Mouse (Mus musculus) heart, embryonic 12.5 days (tissue): ENCODE results near the gene Vwa1. TPM values are rescaled to one million over a fixed set of nuclear protein-coding genes. Genes with fewer than 3 reads are reported as not detected.
"Not testable (repeated sequence)": the region's sequence is repeated elsewhere in the genome, so short reads cannot be mapped to it uniquely, and the experiment has no call there.

Source experiments
- ATAC-seq: fragments of 200-750 bp; cut with Nextera tagmentation; 2 replicates; pipeline ENCODE4 v1.8.0; 2017; ENCODE audit warnings: moderate TSS enrichment, moderate library complexity; ENCODE audit not compliant: insufficient number of reproducible peaks, low FRiP score
- H3K27ac ChIP-seq: fragments of 300-500 bp; sonication (generic); 2 replicates; pipeline ENCODE4 v1.5.1; 2016; ENCODE audit warnings: mild to moderate bottlenecking, moderate library complexity; ENCODE audit not compliant: poor library complexity, severe bottlenecking
- H3K27me3 ChIP-seq: fragments of 300-500 bp; sonication (generic); replicated peaks from 2 replicates; pipeline ENCODE4 v1.6.1; 2016; ENCODE audit warnings: mild to moderate bottlenecking, moderate library complexity
- H3K36me3 ChIP-seq: fragments of 300-500 bp; sonication (generic); 2 replicates; pipeline ENCODE4 v1.6.1; 2016; ENCODE audit warnings: mild to moderate bottlenecking, moderate library complexity
- H3K4me1 ChIP-seq: fragments of 300-500 bp; sonication (generic); replicated peaks from 2 replicates; pipeline ENCODE4 v1.6.1; 2016; ENCODE audit warnings: mild to moderate bottlenecking
- H3K4me2 ChIP-seq: fragments of 300-500 bp; sonication (generic); 2 replicates; pipeline ENCODE4 v1.6.1; 2016; ENCODE audit warnings: mild to moderate bottlenecking, moderate library complexity
- H3K4me3 ChIP-seq: fragments of 300-500 bp; sonication (generic); 2 replicates; pipeline ENCODE4 v1.5.1; 2016; ENCODE audit warnings: mild to moderate bottlenecking
- H3K9ac ChIP-seq: fragments of 300-500 bp; sonication (generic); 2 replicates; pipeline ENCODE4 v1.6.1; 2016; ENCODE audit warnings: mild to moderate bottlenecking, moderate library complexity
- H3K9me3 ChIP-seq: fragments of 300-500 bp; sonication (generic); replicated peaks from 2 replicates; pipeline ENCODE4 v1.6.1; 2016; ENCODE audit warnings: mild to moderate bottlenecking, moderate library complexity
- WGBS: fragments of 180-500 bp; shearing (Covaris S2); methylation state at CpG from one replicate; pipeline ENCODE4 v1.1.7; 2016; 5-methylcytosine and 5-hydroxymethylcytosine counted together
- polyA plus RNA-seq: library from polyadenylated mRNA; unstranded; fragments of >200 nt; fragmentation: Nextera tagmentation; extraction: Ambion mirVana; gene quantifications from 2 replicates; pipeline ENCODE4 v1.2.1, GENCODE M21; 2016

Gene Vwa1
- polyA plus RNA-seq, 1 experiment from 2014 or later, result 1.7 TPM

DNA sequence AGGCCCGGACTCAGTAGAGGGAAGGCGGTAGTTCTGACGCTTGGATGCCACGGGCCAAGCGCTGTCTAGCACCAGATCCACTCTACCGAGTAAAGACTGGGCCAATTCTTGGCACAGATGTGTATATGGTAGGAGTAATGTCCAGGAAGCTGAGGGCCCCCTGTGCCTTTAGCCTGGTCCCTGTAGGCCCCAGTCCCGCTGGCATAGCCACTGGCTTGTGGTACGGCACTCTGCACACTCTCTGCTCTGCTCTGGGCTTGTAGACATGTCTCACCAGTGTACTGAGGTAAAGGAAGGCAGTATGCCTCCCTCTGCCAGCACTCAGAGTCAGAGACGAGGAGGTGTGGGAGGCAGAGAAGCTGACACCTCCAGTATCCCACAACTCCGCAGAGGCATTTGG is 33.8 kb downstream of the Vwa1 start:
- H3K4me3 ChIP-seq, H3K4me2 ChIP-seq, ATAC-seq, H3K27ac ChIP-seq, H3K9me3 ChIP-seq, H3K9ac ChIP-seq, H3K27me3 ChIP-seq: not testable (repeated sequence)
- 84% methylated on average over 10 of the region's 10 CpGs for WGBS
- Histone ChIP-seq H3K36me3 (peaks cover 74% of the 10 kb centered on the region), H3K4me1 (peaks cover 17% of the 10 kb centered on the region)

DNA sequence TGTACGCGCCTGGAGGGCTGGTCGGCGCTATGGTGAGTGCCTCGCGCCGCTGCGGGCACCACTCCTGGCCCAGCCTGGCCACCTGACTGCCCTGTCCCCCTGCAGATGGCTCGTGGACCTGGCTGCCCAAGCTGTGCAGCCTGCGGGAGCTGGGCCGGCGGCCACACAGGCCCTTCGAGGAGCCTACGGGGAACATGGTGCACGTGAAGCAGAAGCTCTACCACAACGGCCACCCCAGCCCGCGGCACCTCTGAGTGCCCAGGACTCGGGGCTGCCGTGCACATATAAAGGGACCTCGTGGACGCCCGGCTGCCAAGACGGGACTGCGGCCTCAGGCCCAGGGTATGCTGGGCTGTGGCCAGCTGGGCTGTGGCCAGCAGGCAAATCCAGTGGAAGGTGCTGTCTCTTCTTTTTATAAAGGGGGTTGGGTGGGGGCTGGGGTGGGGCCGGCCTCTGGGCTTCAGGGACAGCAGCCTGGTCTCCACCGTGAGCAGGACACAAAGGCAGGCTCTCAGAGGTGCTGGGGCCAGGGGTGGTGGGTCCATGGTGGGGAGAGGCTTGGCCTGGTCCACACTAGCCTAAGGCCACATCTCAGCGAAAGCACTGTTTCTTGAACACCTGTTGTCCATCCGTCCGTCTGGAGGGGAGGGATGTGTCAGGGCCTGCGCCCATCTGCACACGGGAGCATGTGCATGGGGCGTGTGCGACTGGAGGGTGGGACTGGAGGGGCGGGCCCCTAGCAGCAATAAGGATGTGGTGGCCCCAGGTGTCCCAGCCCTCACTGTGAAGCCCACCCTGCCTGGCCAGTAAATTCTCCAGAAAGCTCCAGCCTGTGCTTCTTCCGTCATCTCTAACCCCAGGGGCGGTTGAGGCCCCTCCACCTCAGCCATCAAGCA is 34.5 kb downstream of the Vwa1 start:
- Histone ChIP-seq H3K4me3 (no peak overlapping the region), H3K27ac (no peak overlapping the region), H3K4me2 (no peak overlapping the region), H3K9ac (no peak overlapping the region), H3K36me3 (peaks cover 67% of the 10 kb centered on the region), H3K27me3 (no peaks in the 10 kb centered on the region), H3K9me3 (no peaks in the 10 kb centered on the region), H3K4me1 (peaks cover 21% of the 10 kb centered on the region)
- ATAC-seq, result no peak; the same call in 1 of the 2 replicates
- 80% methylated on average over 37 of the region's 37 CpGs for WGBS

DNA sequence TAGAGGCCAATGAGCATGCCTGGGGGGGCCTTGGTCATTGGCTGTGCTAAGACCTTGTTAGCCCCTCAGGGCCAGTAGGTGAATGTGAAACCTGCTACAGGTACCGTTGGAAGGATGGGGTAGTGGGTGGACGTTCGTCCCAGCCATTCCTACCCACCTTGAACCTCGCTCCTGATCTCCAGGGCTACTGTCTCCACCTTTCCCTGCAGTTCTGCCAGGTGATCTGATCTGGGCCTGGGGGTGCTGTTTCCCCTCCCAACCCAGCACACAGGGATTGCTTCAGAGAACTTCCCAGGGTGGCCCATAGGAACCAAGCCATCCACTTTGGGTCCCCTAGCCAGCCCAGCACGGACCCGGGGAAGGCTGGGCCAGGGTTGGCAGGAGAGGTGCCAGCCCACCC is 35.3 kb downstream of the Vwa1 start:
- H3K36me3 ChIP-seq, result peaks cover 59% of the 10 kb centered on the region
- ATAC-seq, result no peak

DNA sequence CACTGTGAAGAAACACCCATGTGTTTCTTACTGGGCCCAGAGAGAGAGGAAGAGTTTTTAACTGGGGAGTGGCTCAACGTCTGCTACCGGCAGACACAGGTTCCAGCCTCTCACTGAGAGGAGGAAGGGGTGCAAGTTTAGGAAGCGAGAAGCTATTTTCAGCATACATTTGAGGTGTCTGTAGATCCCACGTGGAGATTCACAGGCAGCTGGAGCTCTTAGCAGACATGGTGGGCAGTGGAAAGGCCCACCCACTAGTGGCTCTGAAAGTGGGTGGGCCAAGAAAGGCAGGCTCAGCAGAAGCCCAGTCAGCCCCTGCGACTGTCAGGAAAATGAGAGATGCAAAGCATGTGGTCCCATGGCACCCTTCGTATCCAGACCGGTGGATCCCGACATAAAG is 36.2 kb downstream of the Vwa1 start:
- H3K27ac ChIP-seq, result no peak overlapping the region
- H3K9me3 ChIP-seq, result no peaks in the 10 kb centered on the region
- H3K9ac ChIP-seq, result no peak overlapping the region
- 59% methylated on average over 8 of the region's 8 CpGs for WGBS
- peaks cover 30% of the 10 kb centered on the region for H3K4me1 ChIP-seq
- H3K36me3 ChIP-seq, result peaks cover 52% of the 10 kb centered on the region
- no peak overlapping the region for H3K4me3 ChIP-seq
- ATAC-seq, result no peak
- no peak overlapping the region for H3K4me2 ChIP-seq
- no peaks in the 10 kb centered on the region for H3K27me3 ChIP-seq

More for the DNA sequence above, 35.3 kb downstream of the Vwa1 start:
- WGBS, result 78% methylated on average over 6 of the region's 6 CpGs
- Histone ChIP-seq H3K9ac (no peak overlapping the region), H3K27ac (no peak overlapping the region), H3K9me3 (no peaks in the 10 kb centered on the region), H3K4me2 (no peak overlapping the region), H3K4me3 (no peak overlapping the region), H3K27me3 (no peaks in the 10 kb centered on the region), H3K4me1 (peaks cover 22% of the 10 kb centered on the region)

DNA sequence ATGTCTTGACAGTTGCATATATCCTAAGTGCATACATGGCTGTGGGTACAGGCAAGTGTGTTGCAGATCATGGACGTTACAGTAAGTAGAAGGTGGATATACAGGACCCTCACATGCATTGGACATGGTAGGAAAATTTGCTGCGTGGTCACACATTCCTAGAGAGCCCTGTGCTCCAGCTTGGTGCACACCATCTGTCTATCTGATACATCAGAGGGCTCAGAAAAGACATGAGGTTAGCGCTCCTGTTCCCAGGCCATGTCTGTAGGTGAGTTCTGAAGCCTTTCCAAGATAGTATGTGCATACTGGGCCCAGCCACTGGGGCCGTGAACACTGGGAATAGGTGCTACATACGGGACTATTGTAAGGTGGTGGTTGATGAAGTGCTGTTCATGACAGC is 38.1 kb downstream of the Vwa1 start:
- Histone ChIP-seq H3K4me2 (no peak overlapping the region), H3K27me3 (no peaks in the 10 kb centered on the region), H3K4me1 (peaks cover 30% of the 10 kb centered on the region), H3K9ac (no peak overlapping the region), H3K36me3 (peaks cover 49% of the 10 kb centered on the region), H3K27ac (no peak overlapping the region), H3K9me3 (no peaks in the 10 kb centered on the region), H3K4me3 (peak overlapping the region; percentile 94; the same call in 1 of the 2 replicates)
- no peak for ATAC-seq
- 86% methylated on average over 5 of the region's 5 CpGs for WGBS

DNA sequence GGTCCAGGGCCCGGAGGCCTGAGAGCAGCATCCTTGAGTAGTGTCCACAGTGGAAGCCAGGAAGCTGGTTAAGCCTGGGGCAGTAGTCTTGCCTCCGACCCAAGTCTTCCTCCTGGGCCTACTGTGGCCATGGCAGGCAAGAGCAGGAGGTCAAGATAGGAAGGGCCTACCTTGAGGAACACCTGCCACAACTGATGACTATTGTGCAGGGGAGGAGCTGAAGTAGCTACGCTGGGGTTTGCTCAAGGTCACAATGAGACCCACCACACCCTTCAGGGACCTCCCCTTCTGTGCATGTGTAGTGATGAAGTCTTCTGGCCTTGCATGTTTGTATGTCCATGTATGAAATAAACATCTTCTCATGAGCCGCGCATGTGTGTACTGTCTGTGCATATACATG is 38.7 kb downstream of the Vwa1 start:
- Histone ChIP-seq H3K9me3 (no peaks in the 10 kb centered on the region), H3K27ac (no peak overlapping the region), H3K4me3 (peak overlapping the region; percentile 94), H3K36me3 (peaks cover 48% of the 10 kb centered on the region), H3K4me2 (peak overlapping the region; percentile 94), H3K27me3 (no peaks in the 10 kb centered on the region), H3K4me1 (peaks cover 30% of the 10 kb centered on the region), H3K9ac (peak overlapping the region; percentile 92)
- 71% methylated on average over 5 of the region's 5 CpGs for WGBS
- no peak for ATAC-seq

DNA sequence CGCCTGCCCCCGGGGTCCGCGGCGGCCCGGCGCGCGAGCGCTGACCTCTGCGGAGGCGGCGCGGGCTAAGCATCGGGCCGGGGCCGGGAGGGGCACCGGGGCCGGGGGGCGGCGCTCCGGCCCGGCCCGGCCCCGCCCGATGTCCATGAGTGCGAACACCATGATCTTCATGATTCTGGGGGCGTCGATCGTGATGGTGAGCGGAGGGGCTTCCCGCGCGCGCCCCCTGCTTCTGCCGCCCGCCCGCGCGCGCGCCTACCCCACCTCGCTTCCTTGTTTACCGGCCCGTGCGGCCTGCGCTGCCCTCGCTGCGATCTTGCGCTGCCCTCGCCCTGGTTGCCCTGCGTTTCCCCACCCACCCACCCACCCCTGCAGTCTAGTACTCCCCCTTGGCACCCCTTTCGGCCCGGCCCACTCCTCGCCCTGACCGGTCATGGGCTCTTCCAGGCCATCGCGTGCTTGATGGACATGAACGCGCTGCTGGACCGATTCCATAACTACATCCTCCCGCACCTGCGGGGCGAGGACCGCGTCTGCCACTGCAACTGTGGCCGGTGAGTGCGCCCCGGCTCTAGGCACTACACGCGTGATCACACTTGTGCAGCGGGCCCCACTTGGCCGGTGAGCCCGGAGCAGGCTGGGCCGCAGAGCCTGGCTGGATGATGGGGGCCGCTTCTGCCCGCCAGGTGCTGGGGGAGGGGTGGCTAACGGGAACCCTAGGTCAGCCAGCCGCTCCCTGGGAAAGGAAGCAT is 39.4 kb downstream of the Vwa1 start:
- Histone ChIP-seq H3K27ac (peak overlapping the region; percentile 80), H3K36me3 (peaks cover 44% of the 10 kb centered on the region), H3K9me3 (no peaks in the 10 kb centered on the region), H3K4me2 (peak overlapping the region; percentile 94), H3K9ac (peak overlapping the region; percentile 92), H3K4me3 (peak overlapping the region; percentile 94), H3K27me3 (no peaks in the 10 kb centered on the region), H3K4me1 (peaks cover 30% of the 10 kb centered on the region)
- 2% methylated on average over 54 of the region's 79 CpGs for WGBS
- ATAC-seq, result peak; percentile 70

DNA sequence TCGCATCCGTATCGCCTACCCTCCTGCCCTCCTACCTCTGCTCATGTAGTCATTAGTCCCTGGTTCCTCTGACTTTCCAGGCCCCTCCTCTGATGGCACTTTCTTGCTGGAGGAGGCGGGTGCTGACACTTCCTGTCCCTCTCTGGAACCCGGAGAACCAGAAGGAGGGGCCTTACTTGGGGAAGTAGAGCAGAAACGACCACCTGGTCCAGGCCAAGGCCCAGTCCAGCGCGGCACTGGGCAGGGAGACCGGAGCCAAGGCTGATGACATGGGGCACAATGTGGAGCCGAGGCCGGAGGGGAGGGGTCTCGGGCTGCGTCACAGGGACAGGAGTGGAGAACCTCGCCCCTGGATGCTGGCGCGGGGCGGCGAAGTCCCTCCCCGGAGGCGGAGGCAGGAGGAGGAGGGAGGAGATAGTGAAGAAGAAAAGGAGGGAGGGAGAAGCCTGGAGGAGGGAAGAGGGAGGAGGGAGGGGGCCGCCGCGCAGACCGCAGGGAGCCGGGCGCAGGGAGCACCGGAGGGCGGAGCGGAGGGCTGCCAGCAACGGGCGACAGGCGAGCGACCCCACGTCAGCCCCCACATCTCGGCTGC is 40.1 kb downstream of the Vwa1 start, which contains the start of gene Tmem240:
Tmem240 (plus strand) TSS at position 451 of the 592 bp plus-strand sequence.
- H3K27me3 ChIP-seq, result no peaks in the 10 kb centered on the region
- ATAC-seq, result peak; percentile 92
- WGBS, result under 1% methylated on average over 19 of the region's 35 CpGs
- peak within 1 kb of the TSS; percentile 94 for H3K4me3 ChIP-seq
- H3K9ac ChIP-seq, result peak within 1 kb of the TSS; percentile 92
- peaks cover 39% of the 10 kb centered on the region for H3K36me3 ChIP-seq
- H3K4me2 ChIP-seq, result peak within 1 kb of the TSS; percentile 94
- peak within 1 kb of the TSS; percentile 80 for H3K27ac ChIP-seq
- no peaks in the 10 kb centered on the region for H3K9me3 ChIP-seq
- H3K4me1 ChIP-seq, result peaks cover 30% of the 10 kb centered on the region

DNA sequence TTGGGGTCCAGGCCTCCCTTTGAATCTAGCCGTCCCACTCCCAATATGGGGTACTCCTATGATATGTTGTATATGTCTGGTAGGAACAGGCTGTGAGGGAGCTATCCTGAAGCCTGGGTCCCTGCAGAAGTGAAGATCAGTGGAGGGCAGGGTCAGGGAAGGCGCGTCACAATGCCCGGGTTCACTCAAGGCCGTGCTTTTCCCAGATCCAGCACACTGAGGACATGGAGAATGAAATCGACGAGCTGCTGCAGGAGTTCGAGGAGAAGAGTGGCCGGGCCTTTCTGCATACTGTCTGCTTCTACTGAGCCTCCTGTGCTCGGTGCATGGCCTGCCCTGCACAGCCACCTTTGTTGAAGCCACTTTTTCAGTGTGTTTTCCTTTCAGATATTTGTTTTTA is 41.2 kb downstream of the Vwa1 start:
- no peaks in the 10 kb centered on the region for H3K27me3 ChIP-seq
- WGBS, result 85% methylated on average over 10 of the region's 10 CpGs
- no peak overlapping the region for H3K9ac ChIP-seq
- H3K36me3 ChIP-seq, result peaks cover 43% of the 10 kb centered on the region
- no peaks in the 10 kb centered on the region for H3K9me3 ChIP-seq
- H3K27ac ChIP-seq, result no peak overlapping the region
- no peak for ATAC-seq
- no peak overlapping the region for H3K4me3 ChIP-seq
- H3K4me2 ChIP-seq, result no peak overlapping the region
- H3K4me1 ChIP-seq, result peaks cover 26% of the 10 kb centered on the region

DNA sequence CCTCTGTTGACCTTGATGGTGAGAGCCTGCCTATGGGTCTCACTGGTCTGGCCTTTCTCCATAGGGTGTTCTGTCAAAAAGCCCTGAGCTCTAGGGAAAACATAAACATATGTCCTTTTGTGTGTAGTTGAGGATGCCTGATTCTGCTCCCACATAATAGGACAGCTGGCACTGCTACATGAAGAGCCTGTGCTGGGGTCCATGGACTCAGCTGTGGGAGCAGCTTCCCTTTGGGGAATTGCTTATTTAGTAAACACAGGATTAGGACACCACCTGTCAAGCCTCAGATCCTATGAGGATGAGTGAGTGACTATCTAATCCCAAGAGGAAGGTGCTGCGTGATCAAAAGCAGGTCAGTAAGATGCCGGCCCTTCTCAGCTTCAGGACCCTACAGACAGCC is 46.5 kb downstream of the Vwa1 start:
- Histone ChIP-seq H3K36me3 (peaks cover 44% of the 10 kb centered on the region), H3K27ac (no peak overlapping the region), H3K9ac (0 out of 2 replicates have a peak overlapping the region, but pooled peaks have one; percentile 7), H3K9me3 (no peaks in the 10 kb centered on the region), H3K4me2 (no peak overlapping the region), H3K4me1 (no peaks in the 10 kb centered on the region), H3K4me3 (no peak overlapping the region), H3K27me3 (no peaks in the 10 kb centered on the region)
- no peak for ATAC-seq
- 77% methylated on average over 2 of the region's 2 CpGs for WGBS

DNA sequence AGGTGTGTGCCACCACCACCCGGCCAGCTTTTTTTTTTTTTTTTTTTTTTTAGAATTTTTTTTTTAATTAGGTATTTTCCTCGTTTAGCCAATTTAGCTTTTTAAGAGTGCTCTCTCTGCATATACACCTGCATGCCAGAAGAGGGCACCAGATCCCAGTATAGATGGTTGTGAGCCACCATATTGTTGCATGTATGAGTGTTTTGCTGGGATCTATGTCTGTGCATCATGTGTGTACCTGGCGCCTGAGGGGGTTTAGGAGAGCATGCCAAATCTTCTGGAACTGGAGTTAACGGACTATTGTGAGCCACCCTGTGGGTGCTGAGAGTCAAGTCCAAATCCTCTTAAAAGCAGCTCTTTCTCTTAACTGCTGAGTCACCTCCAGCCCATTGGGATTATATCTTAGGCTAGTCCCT is 52.8 kb downstream of the Vwa1 start:
- WGBS, result 65% methylated on average over 4 of the region's 4 CpGs

More for the DNA sequence above, 52.8 kb downstream of the Vwa1 start:
- H3K36me3 ChIP-seq, result peaks cover 27% of the 10 kb centered on the region
- no peaks in the 10 kb centered on the region for H3K4me1 ChIP-seq
- H3K9me3 ChIP-seq, result no peaks in the 10 kb centered on the region
- no peak overlapping the region for H3K4me3 ChIP-seq
- no peak overlapping the region for H3K4me2 ChIP-seq
- no peak overlapping the region for H3K27ac ChIP-seq
- 0 out of 2 replicates have a peak, but pooled peaks have one; percentile 25 for ATAC-seq
- H3K9ac ChIP-seq, result no peak overlapping the region
- H3K27me3 ChIP-seq, result no peaks in the 10 kb centered on the region
